Mouse (Mus musculus): Measurements from ENCODE around the gene Mrpl55.
A peak's percentile ranks its signal among the peaks of the same experiment; 100 is the strongest.
"Not testable (repeated sequence)": the region's sequence is repeated elsewhere in the genome, so short reads cannot be mapped to it uniquely, and the experiment has no call there.

Gene Mrpl55

DNA sequence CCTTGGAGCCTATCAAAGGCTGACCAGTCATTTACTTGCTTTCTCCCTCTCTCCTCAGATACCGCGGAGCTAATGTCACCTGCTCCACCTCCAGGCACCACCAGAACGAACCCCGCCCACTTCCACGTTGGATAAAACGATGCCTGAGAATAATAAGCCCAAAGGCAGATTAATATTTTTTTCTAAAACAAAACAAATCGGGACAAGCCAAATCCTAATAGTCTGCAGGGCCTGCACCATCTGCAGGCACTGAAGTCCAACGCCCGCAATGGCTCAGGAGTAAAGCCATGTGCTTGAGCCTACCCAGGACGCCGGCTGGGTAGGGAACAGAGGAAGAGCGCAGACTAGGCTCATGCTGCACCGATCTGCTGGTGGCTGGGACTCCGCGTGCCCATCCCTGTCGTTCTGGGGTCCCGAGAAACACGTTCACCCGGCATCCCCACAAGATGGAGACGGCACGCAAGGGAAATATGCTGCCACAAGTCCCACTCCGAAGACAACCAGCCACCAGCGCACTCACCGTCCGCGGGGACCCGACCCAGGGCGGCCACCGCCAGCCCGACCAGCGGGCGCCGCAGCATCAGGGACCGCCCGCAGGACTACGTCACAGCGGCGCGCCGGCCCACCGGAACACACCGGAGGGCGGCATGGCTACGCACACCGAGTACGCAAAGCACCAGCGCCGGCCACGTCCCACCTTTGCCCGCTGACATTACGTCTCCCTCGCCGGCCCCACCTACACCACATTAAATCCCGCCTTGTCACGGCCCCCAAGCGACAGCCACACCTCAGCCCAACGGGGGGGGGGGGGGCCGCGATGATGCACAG, 10.8 kb upstream of the Mrpl55 start:
- ATAC-seq (ENCODE audit: insufficient number of reproducible peaks, low FRiP score, low TSS enrichment): peak; percentile 95

GRCm38 (mm10) chr11:59192059-59192386, 10.3 kb upstream of the Mrpl55 start, which contains the start of gene Guk1:
Gene Guk1 (minus strand): TSS chr11:59192212.
- ATAC-seq (ENCODE audit: insufficient number of reproducible peaks, low FRiP score, low TSS enrichment): no peak

- ATAC-seq (ENCODE audit: insufficient number of reproducible peaks, low FRiP score, low TSS enrichment): no peak
These were observed 6.1 kb upstream of the Mrpl55 start for GRCm38 (mm10) chr11:59196230-59196629.

DNA sequence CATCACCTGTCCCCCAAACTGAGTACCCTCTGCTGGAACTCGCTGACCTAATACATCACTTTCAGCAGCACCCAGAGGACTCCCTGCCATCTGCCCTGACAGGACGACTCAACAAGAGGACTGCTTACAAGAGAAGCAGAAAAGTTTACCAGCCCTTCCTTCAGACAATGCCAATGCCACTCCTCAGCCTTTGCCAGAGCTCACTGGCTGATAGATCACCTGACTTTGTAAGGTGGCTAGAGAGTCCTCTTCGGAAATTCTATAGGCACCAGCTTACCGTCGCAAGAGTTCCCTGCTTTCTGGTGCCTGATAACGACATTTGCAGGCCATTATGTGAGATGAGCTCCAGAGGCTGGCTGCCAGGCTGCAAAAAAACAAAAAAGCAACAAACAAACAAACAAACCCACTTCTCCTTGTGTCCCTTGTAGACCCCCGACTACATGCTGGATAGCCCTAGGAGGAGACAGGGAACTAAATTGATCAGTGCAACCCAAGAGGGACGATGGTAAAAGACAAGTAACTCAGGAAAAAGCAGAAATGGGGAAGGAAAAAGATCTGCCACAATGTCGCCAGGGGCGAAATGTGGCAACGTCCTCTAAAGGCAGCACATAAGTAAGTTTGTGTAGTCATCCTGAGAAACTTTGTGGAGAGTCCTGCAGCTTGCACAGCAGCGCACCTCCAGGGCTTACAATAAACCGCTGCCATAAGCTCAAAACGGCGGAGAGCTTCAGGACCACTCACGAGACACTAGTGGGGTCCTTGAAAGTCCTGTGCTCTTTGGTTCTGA, 877 bp upstream of the Mrpl55 start:
- ATAC-seq (ENCODE audit: insufficient number of reproducible peaks, low FRiP score, low TSS enrichment): no peak

DNA sequence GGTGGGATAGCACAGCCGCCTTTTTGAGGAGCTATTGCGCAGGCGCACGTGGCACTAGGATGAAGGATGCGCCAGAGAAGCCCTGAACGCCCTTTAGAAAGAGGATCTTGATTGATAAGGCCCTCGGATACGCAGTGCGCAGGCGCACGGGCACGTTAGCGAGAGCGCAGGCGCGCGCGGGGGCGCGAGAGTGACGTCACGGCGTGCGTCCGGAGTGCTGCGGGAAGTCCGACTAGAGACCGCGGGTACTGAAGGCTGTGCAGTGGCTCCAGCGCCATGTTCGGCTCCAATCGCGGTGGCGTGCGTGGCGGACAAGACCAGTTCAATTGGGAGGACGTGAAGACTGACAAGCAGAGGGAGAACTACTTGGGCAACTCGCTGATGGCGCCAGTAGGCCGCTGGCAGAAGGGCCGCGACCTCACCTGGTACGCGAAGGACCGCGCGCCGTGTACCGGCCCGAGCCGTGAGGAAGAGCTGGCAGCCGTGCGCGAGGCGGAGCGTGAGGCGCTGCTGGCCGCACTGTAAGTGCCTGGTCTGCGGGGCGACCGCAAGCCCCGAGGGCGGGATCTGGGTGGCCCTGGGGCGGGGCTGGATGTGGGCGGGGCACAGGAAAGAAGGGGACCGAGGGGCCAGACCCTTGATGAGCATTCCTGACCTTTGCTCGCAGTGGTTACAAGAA, 6.0 kb downstream of the Mrpl55 start, which contains the start of gene 2310033P09Rik:
2310033P09Rik (plus strand) TSS at position 169 of the 679 bp plus-strand sequence.
- peak; percentile 73 for ATAC-seq (ENCODE audit: insufficient number of reproducible peaks, low FRiP score, low TSS enrichment)

DNA sequence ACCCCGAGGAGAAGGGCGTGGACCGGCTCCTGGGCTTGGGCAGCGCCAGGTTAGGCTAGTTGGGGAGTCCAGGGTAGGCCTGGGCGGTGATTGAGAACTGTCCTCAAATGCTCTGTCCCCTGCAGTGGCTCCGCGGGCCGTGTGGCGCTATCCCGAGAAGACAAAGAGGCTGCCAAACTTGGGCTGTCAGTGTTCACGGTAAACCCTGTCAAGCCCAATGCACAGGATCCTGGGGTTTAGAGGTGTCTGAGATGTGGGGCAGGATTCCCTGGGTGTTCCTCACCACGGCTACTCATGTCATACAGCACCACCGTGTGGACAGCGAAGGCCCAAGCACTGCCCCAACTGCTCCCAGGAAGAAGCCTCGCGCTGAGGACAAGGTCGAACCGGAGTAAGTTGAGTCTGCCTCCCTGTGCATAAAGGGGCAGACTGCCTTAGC, 6.7 kb downstream of the Mrpl55 start:
- peak; percentile 37 for ATAC-seq (ENCODE audit: insufficient number of reproducible peaks, low FRiP score, low TSS enrichment)

- no peak for ATAC-seq (ENCODE audit: insufficient number of reproducible peaks, low FRiP score, low TSS enrichment)
These were observed 7.3 kb downstream of the Mrpl55 start for GRCm38 (mm10) chr11:59209580-59209979.

GRCm38 (mm10) chr11:59210020-59210419, 7.7 kb downstream of the Mrpl55 start:
- no peak for ATAC-seq (ENCODE audit: insufficient number of reproducible peaks, low FRiP score, low TSS enrichment)

DNA sequence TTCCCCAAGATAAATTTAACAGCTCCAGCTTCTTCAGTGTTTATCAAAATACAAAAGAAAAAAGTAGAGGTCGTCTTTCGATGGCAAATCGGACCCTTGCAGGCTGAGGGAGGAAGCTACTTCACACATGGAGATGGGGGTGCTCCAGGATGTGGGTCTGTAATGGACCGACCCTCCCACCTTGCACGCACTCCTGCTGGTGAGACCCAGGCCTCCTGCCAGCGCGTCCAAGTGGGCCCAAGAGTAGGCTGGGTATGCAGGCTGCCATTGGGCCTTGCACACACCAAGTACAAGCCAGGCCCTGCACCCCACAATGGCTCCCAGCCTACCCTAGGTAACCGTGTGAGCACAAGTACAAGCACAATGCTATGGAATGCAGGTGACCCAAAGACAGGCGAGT, 9.3 kb downstream of the Mrpl55 start:
- ATAC-seq (ENCODE audit: insufficient number of reproducible peaks, low FRiP score, low TSS enrichment): not testable (repeated sequence)

DNA sequence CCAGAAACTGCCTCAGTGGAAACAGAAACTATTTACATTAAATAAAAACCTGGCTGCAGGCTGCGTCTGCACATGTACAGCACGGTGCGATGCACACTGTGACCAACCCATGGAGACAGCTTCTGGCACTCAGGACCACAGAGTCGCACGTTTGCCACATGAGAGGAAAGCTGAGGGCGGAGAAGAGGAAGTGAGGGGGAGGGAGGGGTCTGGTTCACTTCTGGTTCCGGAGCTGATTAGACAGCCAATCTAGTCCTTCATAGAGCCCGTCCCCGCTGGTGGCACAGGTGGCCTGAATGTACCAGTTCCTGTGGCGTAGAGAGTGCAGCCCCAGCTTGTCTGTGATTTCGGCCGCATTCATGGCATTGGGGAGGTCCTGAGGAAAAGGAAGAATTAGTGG, 10.0 kb downstream of the Mrpl55 start:
- ATAC-seq (ENCODE audit: insufficient number of reproducible peaks, low FRiP score, low TSS enrichment): not testable (repeated sequence)

DNA sequence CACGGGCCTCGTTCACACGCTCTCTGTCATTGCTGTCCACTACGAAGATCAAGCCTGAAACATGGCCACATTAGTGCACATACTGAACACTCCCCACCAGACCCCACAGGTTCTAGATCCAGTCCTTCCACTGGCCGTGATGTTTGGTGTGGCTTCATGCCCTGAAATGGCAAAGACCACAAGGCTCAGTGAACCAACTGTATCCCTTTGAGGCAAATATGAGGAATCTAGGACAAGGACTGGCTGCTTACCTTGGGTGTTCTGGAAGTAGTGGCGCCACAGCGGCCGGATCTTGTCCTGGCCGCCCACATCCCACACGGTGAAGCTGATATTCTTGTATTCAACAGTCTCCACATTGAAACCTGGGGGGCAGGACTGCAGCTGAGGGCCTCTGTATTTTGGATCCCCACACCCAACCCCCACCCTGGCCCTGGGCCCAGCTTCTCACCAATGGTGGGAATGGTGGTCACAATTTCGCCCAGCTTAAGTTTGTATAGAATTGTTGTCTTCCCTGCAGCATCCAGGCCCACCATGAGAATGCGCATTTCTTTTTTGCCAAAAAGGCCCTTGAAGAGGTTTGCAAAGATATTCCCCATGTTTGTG, 10.7 kb downstream of the Mrpl55 start:
- ATAC-seq (ENCODE audit: insufficient number of reproducible peaks, low FRiP score, low TSS enrichment): no peak

- ATAC-seq (ENCODE audit: insufficient number of reproducible peaks, low FRiP score, low TSS enrichment): no peak
These were observed 14.7 kb downstream of the Mrpl55 start for GRCm38 (mm10) chr11:59216955-59217354.

GRCm38 (mm10) chr11:59218389-59218998, 16.2 kb downstream of the Mrpl55 start:
- no peak for ATAC-seq (ENCODE audit: insufficient number of reproducible peaks, low FRiP score, low TSS enrichment)

DNA sequence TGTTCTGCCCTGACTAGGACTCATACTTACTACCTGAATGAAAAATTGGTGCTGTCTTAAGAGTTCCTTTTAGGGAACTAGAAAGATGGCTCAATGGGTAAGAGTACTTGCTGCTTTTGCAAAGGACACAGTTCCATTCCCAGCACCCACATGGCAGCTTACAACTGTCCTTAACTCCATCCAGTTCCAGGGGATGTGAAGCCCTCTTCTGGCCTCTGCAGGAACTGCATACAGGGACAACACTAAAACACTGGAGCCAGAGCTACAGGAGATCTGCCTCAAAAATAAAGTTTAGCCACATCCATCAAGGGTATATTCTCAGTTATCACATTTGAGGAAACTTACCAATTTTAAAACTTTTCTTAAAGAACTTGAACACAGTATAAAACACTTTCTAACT, 16.8 kb downstream of the Mrpl55 start:
- no peak for ATAC-seq (ENCODE audit: insufficient number of reproducible peaks, low FRiP score, low TSS enrichment)

DNA sequence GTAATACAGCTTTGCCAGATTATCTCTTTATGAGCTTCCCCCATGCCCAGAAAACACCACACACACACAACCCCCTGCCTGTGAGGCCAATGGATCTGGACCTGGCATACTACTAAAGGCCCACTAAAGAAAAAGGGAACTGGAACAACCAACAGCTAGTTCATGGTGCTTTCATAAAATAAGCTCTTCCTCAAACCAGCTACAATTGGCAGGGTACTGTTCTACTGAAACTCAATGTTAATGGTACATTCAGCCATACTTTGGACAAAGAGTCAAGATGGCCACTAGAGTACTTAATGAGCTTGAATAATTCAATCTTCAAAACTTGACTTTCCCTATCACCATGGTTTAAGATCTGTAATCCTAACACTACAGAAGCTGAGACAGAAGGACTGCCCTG, 19.3 kb downstream of the Mrpl55 start:
- no peak for ATAC-seq (ENCODE audit: insufficient number of reproducible peaks, low FRiP score, low TSS enrichment)

GRCm38 (mm10) chr11:59222306-59222705, 20.0 kb downstream of the Mrpl55 start:
- ATAC-seq (ENCODE audit: insufficient number of reproducible peaks, low FRiP score, low TSS enrichment): no peak

DNA sequence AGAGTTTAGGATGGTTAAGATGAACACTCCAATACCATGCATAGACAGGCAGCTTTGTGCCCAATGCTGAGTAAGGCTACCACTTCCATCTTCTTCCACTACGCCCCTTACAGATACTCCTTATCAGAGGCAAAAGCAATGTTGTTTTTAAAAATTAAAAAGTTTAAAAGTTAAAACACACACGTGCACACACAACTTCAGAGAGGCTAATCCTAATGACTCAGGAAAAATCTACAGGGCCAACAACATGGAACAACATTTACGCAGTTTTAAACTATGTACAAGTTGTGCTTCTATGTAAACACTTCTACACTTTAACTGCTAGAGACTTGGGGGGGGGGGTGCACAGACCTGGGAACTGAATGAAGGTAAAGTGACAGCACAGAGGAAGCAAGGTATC, 21.7 kb downstream of the Mrpl55 start:
- ATAC-seq (ENCODE audit: insufficient number of reproducible peaks, low FRiP score, low TSS enrichment): no peak

GRCm38 (mm10) chr11:59224470-59224869, 22.2 kb downstream of the Mrpl55 start:
- no peak for ATAC-seq (ENCODE audit: insufficient number of reproducible peaks, low FRiP score, low TSS enrichment)

- no peak for ATAC-seq (ENCODE audit: insufficient number of reproducible peaks, low FRiP score, low TSS enrichment)
These were observed 22.9 kb downstream of the Mrpl55 start for GRCm38 (mm10) chr11:59225167-59225566.

DNA sequence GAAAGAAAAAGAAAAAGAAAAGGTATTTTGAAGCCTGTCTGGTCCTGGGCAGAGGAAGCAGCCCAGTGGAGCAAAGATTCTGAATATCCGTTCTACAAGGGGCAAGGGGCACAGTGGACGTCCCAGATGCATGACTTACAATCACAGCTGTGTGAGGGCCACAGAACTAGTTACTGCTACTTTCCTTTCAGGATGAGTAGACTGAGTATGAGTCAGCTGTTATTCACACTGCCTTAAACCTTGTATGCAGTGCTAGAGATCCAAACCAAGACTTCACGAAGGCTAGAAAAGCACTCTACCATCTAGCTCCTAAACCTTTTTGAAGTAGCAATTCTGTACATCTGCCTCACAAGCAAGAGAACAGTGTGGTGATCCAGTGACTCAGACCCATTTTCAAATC, 24.0 kb downstream of the Mrpl55 start:
- no peak for ATAC-seq (ENCODE audit: insufficient number of reproducible peaks, low FRiP score, low TSS enrichment)

Data from cerebellum, adult (tissue).